Mouse (Mus musculus) cerebellum, adult 2 months (tissue): ENCODE data around the gene Castor1.

Experiments used
- CTCF ChIP-seq: fragments of 200-500 bp; IDR thresholded peaks from 2 replicates; pipeline ENCODE4 v1.5.1; 2011; ENCODE audit warnings: low read depth, mild to moderate bottlenecking, control low read depth, low read length, moderate library complexity, borderline replicate concordance; ENCODE audit not compliant: insufficient read depth
- POLR2A ChIP-seq: fragments of 200-500 bp; IDR thresholded peaks from 2 replicates; pipeline ENCODE4 v1.6.1; 2011; ENCODE audit warnings: low read length, control low read depth, borderline replicate concordance; ENCODE audit not compliant: insufficient read depth

DNA sequence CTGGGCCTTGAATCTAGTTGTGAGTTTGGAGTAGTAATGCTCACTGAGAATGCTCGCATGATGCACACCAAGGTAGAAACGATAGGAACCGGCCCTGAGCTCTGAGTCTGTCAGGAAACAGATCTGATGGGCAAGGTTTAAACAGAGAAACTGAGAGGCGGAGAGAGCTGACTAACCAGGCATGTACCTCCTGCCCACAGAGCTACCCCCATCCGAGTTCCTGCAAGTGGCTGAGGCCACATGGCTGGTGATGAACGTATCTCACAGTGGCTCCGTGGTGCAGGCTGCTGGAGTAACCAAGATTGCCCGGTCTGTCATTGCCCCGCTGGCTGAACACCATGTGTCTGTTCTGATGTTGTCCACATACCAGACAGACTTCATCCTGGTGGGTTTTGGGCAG lies 1.9 kb downstream of the Castor1 start:
- TF ChIP-seq CTCF (no peak), POLR2A (no peak)
